Mouse (Mus musculus) MEL (cell line): ENCODE results near the gene Ngrn. TPM values are rescaled to one million over a fixed set of nuclear protein-coding genes. Genes with fewer than 3 reads are reported as not detected.

Experiments
- DNase-seq: peaks from one replicate; pipeline ENCODE4 v3.0.0; 2011; ENCODE audit warnings: low read depth, low spot score
- H3K27ac ChIP-seq: 2 replicates; pipeline ENCODE4 v1.5.1; 2012; ENCODE audit warnings: low read depth, mild to moderate bottlenecking, control low read depth, low read length, moderate library complexity; ENCODE audit not compliant: control insufficient read depth
- H3K27me3 ChIP-seq, 2 experiments: fragments of 150-350 bp in 1 of 2; sonication (generic) in 1 of 2; 2 replicates each; pipeline ENCODE4 v1.6.1; 2012; ENCODE audit warnings: low read length in 2 of 2, mild to moderate bottlenecking in 2 of 2, improper control_type of control experiment in 1 of 2, moderate library complexity in 1 of 2; ENCODE audit not compliant: insufficient read depth in 2 of 2, control insufficient read depth in 1 of 2
- H3K36me3 ChIP-seq, 2 experiments: 2 replicates each; pipeline ENCODE4 v1.6.1; 2012 to 2014; ENCODE audit warnings: low read length in 2 of 2, improper control_type of control experiment in 1 of 2, inconsistent platforms in 1 of 2, mild to moderate bottlenecking in 1 of 2; ENCODE audit not compliant: insufficient read depth in 2 of 2, control insufficient read depth in 1 of 2
- H3K4me1 ChIP-seq, 2 experiments: fragments of 150-350 bp in 1 of 2; sonication (generic) in 1 of 2; 2 replicates each; pipeline ENCODE4 v1.6.1; 2012; ENCODE audit warnings: low read length in 2 of 2, improper control_type of control experiment in 1 of 2, mild to moderate bottlenecking in 1 of 2; ENCODE audit not compliant: insufficient read depth in 2 of 2, control insufficient read depth in 1 of 2
- H3K4me3 ChIP-seq, 2 experiments: fragments of 150-350 bp in 1 of 2; sonication (generic) in 1 of 2; 2 replicates each; pipeline ENCODE4 v1.5.1; 2012; ENCODE audit warnings: low read depth in 2 of 2, low read length in 2 of 2, mild to moderate bottlenecking in 2 of 2, moderate library complexity in 2 of 2, control low read depth in 1 of 2, improper control_type of control experiment in 1 of 2; ENCODE audit not compliant: control insufficient read depth in 1 of 2, insufficient read depth in 1 of 2
- H3K79me2 ChIP-seq: 2 replicates; pipeline ENCODE4 v1.6.1; 2012; ENCODE audit warnings: mild to moderate bottlenecking, low read length, moderate library complexity; ENCODE audit not compliant: control insufficient read depth, poor library complexity, insufficient read depth
- H3K9ac ChIP-seq: 2 replicates; pipeline ENCODE4 v1.6.1; 2012; ENCODE audit warnings: low read depth, mild to moderate bottlenecking, control low read depth, low read length, moderate library complexity; ENCODE audit not compliant: control insufficient read depth, poor library complexity, severe bottlenecking
- H3K9me3 ChIP-seq: fragments of 150-350 bp; sonication (generic); replicated peaks from 2 replicates; pipeline ENCODE4 v1.6.1; 2012; ENCODE audit warnings: mild to moderate bottlenecking, low read length, improper control_type of control experiment, moderate library complexity; ENCODE audit not compliant: insufficient read depth
- BHLHE40 ChIP-seq: IDR thresholded peaks from 2 replicates; pipeline ENCODE4 v1.6.1; 2012; ENCODE audit warnings: low read depth, mild to moderate bottlenecking, inconsistent platforms, low read length, improper control_type of control experiment, borderline replicate concordance
- CHD1 ChIP-seq: IDR thresholded peaks from 2 replicates; pipeline ENCODE4 v1.6.1; 2012; ENCODE audit warnings: low read depth, mild to moderate bottlenecking, inconsistent platforms, low read length, improper control_type of control experiment
- CHD2 ChIP-seq: IDR thresholded peaks from 2 replicates; pipeline ENCODE4 v1.6.1; 2011; ENCODE audit warnings: low read length, improper control_type of control experiment
- CTCF ChIP-seq, 3 experiments: IDR thresholded peaks in 2 of 3; conservative IDR thresholded peaks in 1 of 3; 2 replicates each; pipeline ENCODE4 v1.5.1; 2011 to 2012; ENCODE audit warnings: low read length in 3 of 3, low read depth in 2 of 3, mild to moderate bottlenecking in 2 of 3, improper control_type of control experiment in 1 of 3, inconsistent platforms in 1 of 3, mixed read lengths in 1 of 3, moderate library complexity in 1 of 3; ENCODE audit not compliant: control insufficient read depth in 1 of 3, insufficient read depth in 1 of 3, poor library complexity in 1 of 3, severe bottlenecking in 1 of 3
- E2F4 ChIP-seq: IDR thresholded peaks from 2 replicates; pipeline ENCODE4 v1.6.1; 2011; ENCODE audit warnings: low read depth, low read length, improper control_type of control experiment, borderline replicate concordance
- ETS1 ChIP-seq: IDR thresholded peaks from 2 replicates; pipeline ENCODE4 v1.6.1; 2012; ENCODE audit warnings: low read depth, mild to moderate bottlenecking, inconsistent platforms, low read length, improper control_type of control experiment, moderate library complexity
- MAZ ChIP-seq: IDR thresholded peaks from 2 replicates; pipeline ENCODE4 v1.6.1; 2012; ENCODE audit warnings: low read depth, mild to moderate bottlenecking, inconsistent platforms, low read length, improper control_type of control experiment
- MYB ChIP-seq: IDR thresholded peaks from 2 replicates; pipeline ENCODE4 v1.6.1; 2011; ENCODE audit warnings: mild to moderate bottlenecking, low read depth, low read length, improper control_type of control experiment
- POLR2A ChIP-seq, 2 experiments: IDR thresholded peaks; 2 replicates each; pipeline ENCODE4 v1.6.1; 2011 to 2012; ENCODE audit warnings: low read length in 2 of 2, mild to moderate bottlenecking in 2 of 2, control low read depth in 1 of 2, improper control_type of control experiment in 1 of 2, low read depth in 1 of 2, moderate library complexity in 1 of 2; ENCODE audit not compliant: control insufficient read depth in 1 of 2, insufficient read depth in 1 of 2, poor library complexity in 1 of 2
- RCOR1 ChIP-seq: IDR thresholded peaks from 2 replicates; pipeline ENCODE4 v1.6.1; 2012; ENCODE audit warnings: low read depth, mild to moderate bottlenecking, inconsistent platforms, low read length, improper control_type of control experiment
- TAL1 ChIP-seq: IDR thresholded peaks from 2 replicates; pipeline ENCODE4 v1.6.1; 2012; ENCODE audit warnings: mild to moderate bottlenecking, inconsistent platforms, low read length, moderate library complexity, mixed read lengths
- TBP ChIP-seq: IDR thresholded peaks from 2 replicates; pipeline ENCODE4 v1.8.0; 2011; ENCODE audit warnings: low read depth, low read length, improper control_type of control experiment
- TCF12 ChIP-seq: IDR thresholded peaks from 2 replicates; pipeline ENCODE4 v1.6.1; 2014; ENCODE audit warnings: low read depth, mild to moderate bottlenecking, inconsistent platforms, low read length, improper control_type of control experiment, moderate library complexity
- UBTF ChIP-seq: IDR thresholded peaks from 2 replicates; pipeline ENCODE4 v1.6.1; 2012; ENCODE audit warnings: low read depth, mild to moderate bottlenecking, inconsistent platforms, low read length, improper control_type of control experiment, moderate library complexity, borderline replicate concordance; ENCODE audit not compliant: insufficient read depth
- USF1 ChIP-seq: IDR thresholded peaks from 2 replicates; pipeline ENCODE4 v1.6.1; 2014; ENCODE audit warnings: low read depth, mild to moderate bottlenecking, inconsistent platforms, low read length, improper control_type of control experiment, moderate library complexity
- USF2 ChIP-seq, 2 experiments: IDR thresholded peaks; 2 replicates each; pipeline ENCODE4 v1.6.1; 2011 to 2012; ENCODE audit warnings: improper control_type of control experiment in 2 of 2, low read length in 2 of 2, borderline replicate concordance in 1 of 2, inconsistent platforms in 1 of 2, low read depth in 1 of 2, mild to moderate bottlenecking in 1 of 2; ENCODE audit not compliant: insufficient read depth in 1 of 2
- ZC3H11A ChIP-seq: IDR thresholded peaks from 2 replicates; pipeline ENCODE4 v1.6.1; 2012; ENCODE audit warnings: low read depth, mild to moderate bottlenecking, inconsistent platforms, low read length, improper control_type of control experiment
- ZKSCAN1 ChIP-seq: IDR thresholded peaks from 2 replicates; pipeline ENCODE4 v1.6.1; 2012; ENCODE audit warnings: low read depth, mild to moderate bottlenecking, inconsistent platforms, low read length, improper control_type of control experiment, moderate library complexity
- ZMIZ1 ChIP-seq: IDR thresholded peaks from 2 replicates; pipeline ENCODE4 v1.6.1; 2012; ENCODE audit warnings: low read depth, mild to moderate bottlenecking, inconsistent platforms, low read length, improper control_type of control experiment, moderate library complexity
- ZNF384 ChIP-seq: IDR thresholded peaks from 2 replicates; pipeline ENCODE4 v1.6.1; 2012; ENCODE audit warnings: low read depth, mild to moderate bottlenecking, inconsistent platforms, low read length, improper control_type of control experiment
- polyA plus RNA-seq, 2 experiments: library from polyadenylated mRNA; stranded (reverse) in 1 of 2; unstranded in 1 of 2; fragments of >175 nt in 1 of 2; fragments of >200 nt in 1 of 2; gene quantifications; 2 replicates each; pipeline versions ENCODE4 v1.2.1 to v1.2.4; 2012; ENCODE audit warnings: low replicate concordance in 2 of 2, low read depth in 1 of 2; ENCODE audit not compliant: insufficient read length in 2 of 2, insufficient read depth in 1 of 2, missing spikeins in 1 of 2
- total RNA-seq: library from RNA; depleted of rRNA; stranded (reverse); fragments of 300-350 nt; gene quantifications from 2 replicates; pipeline ENCODE4 v1.2.3, GENCODE M21; 2012

The Ngrn gene
- total and polyA plus RNA-seq, 3 experiments = 37.2 to 48.0 TPM; not detected in 1

- TF ChIP-seq ZC3H11A = no peak
- no peak for TF ChIP-seq TCF12
- Histone ChIP-seq H3K9me3 (no peaks in the 10 kb centered on the region), H3K4me3 (no peak overlapping the region), H3K9ac (no peak overlapping the region), H3K4me1 (no peaks in the 10 kb centered on the region), H3K79me2 (no peaks in the 10 kb centered on the region), H3K27ac (no peak overlapping the region), H3K27me3 (no peaks in the 10 kb centered on the region), H3K36me3 (peaks cover 0 to 21% of the 10 kb centered on the region in 2 experiments; a peak in 2 of 4 replicates)
- no peak for DNase-seq
These were observed 23.4 kb downstream of the Ngrn start for GRCm38 (mm10) chr7:80284391-80284790.

GRCm38 (mm10) chr7:80285725-80286124, 24.7 kb downstream of the Ngrn start:
- no peaks in the 10 kb centered on the region for H3K4me1 ChIP-seq
- no peak overlapping the region for H3K4me3 ChIP-seq
- TF ChIP-seq POLR2A (IDR thresholded peaks at IDR 0.05; ENCODE audit: control insufficient read depth in 1 of 2, insufficient read depth in 1 of 2, low read depth in 1 of 2, low read length in 2 of 2, poor library complexity in 1 of 2) (no peak), TAL1 (no peak), TBP (no peak), BHLHE40 (no peak), CHD2 (no peak), ETS1 (no peak), CTCF (IDR thresholded peaks at IDR 0.05 in 2 of 3, conservative IDR thresholded peaks at IDR 0.05 in 1 of 3; ENCODE audit: control insufficient read depth in 1 of 3, insufficient read depth in 1 of 3, low read depth in 2 of 3, low read length in 3 of 3, poor library complexity in 1 of 3, severe bottlenecking in 1 of 3) (no peak), UBTF (no peak), ZMIZ1 (no peak), ZNF384 (no peak), TCF12 (no peak), ZC3H11A (no peak), USF1 (no peak), RCOR1 (no peak), MYB (no peak), USF2 (IDR thresholded peaks at IDR 0.05; ENCODE audit: borderline replicate concordance in 1 of 2, insufficient read depth in 1 of 2, low read depth in 1 of 2, low read length in 2 of 2) (no peak), E2F4 (no peak), ZKSCAN1 (no peak), CHD1 (no peak), MAZ (no peak)
- H3K9ac ChIP-seq = no peak overlapping the region
- no peak overlapping the region for H3K27ac ChIP-seq
- no peaks in the 10 kb centered on the region for H3K27me3 ChIP-seq
- no peaks in the 10 kb centered on the region for H3K79me2 ChIP-seq
- no peaks in the 10 kb centered on the region for H3K9me3 ChIP-seq
- H3K36me3 ChIP-seq = peaks cover 0 to 20% of the 10 kb centered on the region in 2 experiments; a peak in 2 of 4 replicates
- DNase-seq = no peak
